Mouse (Mus musculus) 3T3-L1 (cell line): ENCODE results near the gene Lamp1.

Experiments used
- DNase-seq: peaks from one replicate; pipeline ENCODE4 v3.0.0-alpha.2; 2015; ENCODE audit warnings: low read depth, low spot score

Lamp1 gene

DNA sequence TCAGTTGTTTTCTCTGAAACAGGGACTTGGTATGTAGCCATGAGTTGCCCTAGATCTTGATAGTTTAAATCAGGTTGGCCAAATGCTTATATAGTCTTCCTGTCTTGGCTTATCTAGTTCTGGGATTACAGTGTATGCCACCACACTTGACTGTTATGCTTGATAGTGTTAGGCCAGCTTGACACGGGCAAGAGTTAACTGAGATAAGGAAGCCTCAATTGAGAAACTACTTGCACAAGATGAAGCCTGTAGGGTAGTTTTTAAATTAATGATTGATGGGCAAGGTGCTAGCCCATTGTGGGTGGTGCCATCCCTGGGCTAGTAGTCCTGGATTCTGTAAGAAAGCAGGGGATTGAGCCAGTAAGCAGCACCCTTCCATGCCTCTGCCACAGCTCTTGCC, 4.6 kb downstream of the Lamp1 start:
- no peak for DNase-seq

DNA sequence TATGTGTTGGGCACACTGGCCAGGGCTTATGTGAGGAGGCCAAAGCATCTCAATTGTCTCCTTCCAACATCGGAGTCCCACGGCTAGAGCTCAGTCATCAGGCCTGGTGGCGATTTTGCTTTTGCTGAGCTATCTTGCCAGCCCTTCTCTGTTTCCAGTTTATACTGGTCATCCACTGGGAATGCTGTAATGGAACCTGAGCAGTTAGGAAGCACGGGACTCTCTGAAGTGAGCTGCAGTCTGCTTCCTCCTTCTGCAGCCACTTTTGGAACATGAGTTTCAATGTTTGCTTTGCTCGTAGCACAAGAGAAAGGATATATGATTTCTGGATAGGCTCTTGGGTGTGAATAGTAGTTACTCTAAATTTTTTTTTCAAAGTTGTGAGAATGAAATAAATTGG, 5.4 kb downstream of the Lamp1 start:
- DNase-seq: no peak

DNA sequence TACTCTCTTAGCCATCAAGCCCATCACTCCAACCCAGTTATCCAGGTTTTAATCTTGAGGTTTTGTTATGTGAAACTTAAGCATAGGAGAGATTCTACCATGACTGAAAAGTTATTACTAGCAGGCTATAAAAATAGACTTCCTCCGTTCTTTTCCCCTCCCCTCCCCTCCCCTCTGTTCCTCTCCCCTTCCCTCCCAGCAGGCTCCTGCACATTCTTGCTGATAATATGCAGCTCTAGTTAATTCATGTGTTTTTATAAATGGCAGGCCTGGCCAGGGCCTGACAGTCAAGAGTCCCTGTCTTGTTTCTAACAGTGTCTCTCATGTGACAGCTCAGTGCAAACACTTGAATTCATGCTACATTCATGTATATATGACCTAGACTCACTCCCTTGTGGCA, 11.5 kb downstream of the Lamp1 start:
- no peak for DNase-seq

DNA sequence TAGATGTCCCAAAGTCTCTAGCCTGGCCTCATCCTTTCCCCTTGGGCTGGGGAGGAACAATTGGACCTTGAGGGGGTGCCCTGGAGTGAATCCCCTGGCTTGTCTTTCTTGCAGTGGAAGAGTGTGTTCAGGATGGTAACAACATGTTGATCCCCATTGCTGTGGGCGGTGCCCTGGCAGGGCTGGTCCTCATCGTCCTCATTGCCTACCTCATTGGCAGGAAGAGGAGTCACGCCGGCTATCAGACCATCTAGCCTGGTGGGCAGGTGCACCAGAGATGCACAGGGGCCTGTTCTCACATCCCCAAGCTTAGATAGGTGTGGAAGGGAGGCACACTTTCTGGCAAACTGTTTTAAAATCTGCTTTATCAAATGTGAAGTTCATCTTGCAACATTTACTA, 15.3 kb downstream of the Lamp1 start:
- DNase-seq: no peak

DNA sequence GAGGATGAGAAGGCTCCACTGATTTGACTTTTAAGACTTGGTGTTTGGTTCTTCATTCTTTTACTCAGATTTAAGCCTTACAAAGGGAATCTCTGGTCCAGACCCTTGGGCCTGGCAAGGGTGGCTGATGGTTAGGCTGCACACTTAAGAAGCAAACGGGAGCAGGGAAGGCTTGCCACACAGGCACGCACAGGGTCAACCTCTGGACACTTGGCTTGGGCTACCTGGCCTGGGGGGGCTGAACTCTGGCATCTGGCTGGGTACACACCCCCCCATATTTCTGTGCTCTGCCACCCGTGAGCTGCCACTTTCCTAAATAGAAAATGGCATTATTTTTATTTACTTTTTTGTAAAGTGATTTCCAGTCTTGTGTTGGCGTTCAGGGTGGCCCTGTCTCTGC, 15.8 kb downstream of the Lamp1 start:
- no peak for DNase-seq

DNA sequence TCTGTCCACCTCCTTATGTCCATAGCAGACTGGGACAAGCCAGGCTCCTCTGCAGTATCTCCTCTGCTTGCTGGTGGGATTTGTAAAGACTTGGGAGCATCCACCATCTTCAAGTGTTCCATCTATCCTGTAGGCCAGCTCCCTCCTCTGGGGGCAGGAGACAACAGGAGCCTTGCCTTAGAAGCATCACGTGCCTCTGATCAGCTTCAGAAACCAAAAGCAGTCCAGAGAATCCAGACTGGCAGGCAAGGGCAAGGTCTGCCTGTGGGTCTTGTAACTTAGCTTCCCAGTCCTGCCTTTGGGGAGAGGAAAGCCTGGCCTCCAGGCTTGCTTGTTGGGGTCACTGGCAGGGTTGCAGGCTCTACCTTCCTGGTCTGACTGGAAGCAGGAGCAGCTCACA, 16.7 kb downstream of the Lamp1 start:
- no peak for DNase-seq

DNA sequence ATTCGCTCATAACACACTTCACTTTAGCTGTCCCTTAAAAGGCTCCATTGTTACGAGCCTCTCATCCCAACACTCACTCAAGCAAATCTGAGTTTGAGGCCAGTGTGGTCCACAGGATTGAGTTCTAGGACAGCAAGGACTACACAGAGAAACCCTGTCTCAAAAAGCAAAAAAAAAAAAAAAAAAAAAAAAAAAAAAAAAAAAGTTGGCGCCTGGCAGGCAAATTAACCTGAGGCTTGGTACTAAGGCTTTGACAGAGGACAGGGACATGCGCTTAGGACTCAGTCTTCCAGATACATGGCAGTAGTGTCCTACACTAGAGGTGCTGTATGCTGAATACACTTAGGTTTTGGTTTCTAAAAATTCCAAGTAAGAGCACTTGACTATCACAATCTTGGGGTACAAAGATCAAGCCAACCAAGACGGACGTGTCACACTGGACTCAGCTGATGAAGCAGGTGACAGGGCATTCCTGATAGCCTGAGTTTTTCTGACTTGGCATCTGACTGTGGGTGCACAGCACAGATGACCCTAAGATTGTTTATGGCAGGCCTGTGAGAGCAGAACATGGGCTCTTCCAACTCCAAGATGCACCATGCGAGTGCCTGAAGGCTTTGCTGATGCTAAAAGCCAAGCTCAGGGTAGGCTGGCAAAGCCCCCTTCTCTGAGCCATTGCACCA, 18.4 kb downstream of the Lamp1 start:
- DNase-seq: no peak

DNA sequence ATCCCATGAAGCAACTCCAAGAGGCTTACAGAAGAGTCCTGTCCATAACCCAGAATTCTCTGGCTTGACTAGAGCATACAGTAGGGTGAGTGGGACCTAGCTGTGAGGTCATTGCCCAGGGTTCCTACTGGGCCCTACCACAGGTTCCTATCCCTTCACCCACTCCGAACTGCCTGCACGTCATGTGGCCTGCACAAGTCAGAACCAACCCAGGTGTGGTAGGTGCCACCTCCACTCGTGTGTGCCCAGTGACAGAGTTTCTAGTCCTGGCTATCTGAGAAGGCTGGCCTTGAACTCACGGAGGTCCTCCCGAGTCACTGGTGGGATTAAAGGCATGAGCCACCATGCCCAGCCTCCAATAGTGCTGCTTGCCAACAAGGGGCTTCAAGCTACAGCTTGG, 19.2 kb downstream of the Lamp1 start:
- DNase-seq: no peak

DNA sequence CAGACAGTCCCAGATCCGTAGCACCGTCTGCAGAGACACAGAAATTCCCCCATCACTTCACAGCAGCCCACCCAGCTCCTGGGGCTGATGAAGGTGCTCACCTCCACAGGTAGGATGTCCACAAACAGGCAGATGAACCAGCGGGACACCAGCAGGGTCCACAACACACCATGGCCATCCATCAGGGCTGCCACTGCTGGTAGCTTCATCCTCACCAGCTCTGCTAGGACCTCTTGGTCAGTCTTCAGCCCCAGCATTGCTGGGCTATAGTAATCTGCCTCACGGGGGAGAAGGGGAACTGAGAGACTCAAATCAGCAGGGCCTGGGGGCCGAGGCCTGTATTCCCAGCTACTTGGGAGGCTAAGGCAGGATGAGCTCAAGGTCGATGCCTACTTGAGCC, 20.5 kb downstream of the Lamp1 start:
- DNase-seq: no peak

DNA sequence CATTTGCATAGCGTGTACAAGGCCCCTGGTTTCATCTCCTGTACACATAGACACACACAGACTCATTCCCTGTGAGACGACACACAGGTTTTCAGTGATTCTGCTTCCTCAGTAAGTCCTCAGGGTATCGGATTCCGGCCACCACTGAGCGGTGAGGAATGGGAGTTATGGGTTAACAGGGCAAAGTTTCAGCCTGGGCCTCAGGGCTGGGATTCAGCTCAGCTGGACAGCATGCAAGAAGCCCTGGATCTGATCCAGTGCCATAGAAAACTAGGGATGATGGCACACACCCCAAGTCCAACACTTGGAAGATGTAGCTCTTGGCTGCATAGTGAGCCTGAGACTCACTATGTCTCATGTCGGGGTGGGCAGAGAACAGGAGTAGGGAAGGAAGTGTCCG, 21.0 kb downstream of the Lamp1 start:
- DNase-seq: no peak

DNA sequence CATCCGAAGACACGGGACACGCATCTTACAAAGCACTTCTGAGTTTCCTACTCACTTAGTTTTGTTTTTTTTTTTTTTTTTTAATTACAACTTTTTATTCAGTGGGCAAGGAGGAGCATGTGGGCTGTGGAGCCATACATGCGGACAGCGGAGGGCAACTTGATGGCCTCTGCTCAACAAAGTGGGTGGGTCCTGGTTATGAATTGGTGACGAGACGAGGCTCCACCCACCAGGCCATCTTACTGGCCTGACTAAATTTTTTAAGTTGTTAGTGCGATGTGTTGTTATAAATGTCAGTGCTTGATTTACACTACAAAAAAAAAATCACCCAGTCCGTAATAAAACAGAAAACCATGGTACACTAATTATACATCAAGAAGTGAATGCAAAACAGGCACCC, 21.4 kb downstream of the Lamp1 start:
- DNase-seq: no peak

DNA sequence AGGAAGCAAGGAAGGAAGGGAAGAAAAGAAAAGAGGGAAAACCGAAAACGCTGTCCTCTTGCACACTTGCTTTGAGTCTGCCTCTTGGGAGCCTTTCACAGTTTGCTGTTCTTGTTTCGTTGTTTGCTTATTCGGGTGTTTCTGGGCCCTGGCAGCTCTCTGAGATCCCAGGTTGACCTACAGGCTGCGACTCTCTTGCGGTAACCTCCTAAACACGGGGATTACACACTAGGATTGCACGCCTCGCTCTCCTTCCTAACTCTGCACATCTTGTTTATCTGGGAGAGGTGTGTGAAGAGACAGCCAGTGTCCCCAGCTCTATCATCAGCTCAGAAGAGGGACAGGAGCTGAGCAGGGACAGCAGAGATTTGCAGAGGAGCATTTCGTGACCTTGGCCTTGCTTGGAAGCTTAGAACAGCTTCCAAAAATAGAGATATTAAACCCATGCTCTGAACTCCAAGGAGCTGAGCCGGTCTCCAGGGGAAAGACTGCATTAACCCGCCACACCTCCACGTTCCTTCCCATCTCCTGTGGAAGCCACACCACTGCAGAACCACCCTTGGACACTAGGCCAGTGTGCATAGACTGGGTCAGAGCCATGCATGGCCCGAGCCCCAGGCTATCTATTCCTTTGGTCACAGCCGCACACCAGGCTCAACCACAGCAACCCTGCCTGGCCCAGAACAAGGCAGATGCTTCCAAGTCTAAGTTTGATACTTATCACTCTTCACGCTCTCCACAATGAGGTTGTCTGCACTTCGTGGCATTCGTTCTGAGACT, 22.1 kb downstream of the Lamp1 start:
- DNase-seq: no peak

DNA sequence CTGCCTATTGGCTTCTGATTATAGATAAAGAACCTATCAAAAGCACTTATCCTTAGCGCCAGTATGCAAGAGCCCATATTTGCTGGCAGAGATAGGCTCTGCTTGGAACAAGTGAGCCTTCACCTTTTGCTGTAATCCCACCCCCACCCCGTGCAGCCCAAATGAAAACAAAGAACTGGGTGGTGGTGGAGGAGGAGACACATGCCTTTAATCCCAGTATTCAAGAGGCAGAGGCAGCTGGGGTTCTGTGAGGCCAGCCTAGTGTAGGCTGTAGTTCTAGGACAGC, 22.7 kb downstream of the Lamp1 start:
- DNase-seq: no peak

DNA sequence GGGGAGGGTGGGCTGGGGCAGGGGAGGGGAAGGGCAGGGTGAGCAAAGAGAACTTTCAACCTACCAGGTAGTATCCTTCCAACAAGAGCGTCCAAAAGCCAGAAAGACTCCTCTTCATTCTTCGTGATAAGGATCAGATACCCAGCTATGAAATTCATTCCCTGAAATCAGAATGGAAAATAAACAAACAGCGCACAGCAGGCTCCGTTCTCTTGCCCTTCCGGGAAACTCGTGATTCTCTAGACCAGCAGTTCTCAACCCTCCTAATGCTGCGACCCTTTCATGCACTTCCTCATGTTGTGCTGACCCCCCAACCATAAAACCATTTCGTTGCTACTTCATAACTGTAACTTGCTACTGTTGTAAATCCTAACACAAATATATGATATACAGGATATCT, 27.9 kb downstream of the Lamp1 start:
- DNase-seq: no peak

DNA sequence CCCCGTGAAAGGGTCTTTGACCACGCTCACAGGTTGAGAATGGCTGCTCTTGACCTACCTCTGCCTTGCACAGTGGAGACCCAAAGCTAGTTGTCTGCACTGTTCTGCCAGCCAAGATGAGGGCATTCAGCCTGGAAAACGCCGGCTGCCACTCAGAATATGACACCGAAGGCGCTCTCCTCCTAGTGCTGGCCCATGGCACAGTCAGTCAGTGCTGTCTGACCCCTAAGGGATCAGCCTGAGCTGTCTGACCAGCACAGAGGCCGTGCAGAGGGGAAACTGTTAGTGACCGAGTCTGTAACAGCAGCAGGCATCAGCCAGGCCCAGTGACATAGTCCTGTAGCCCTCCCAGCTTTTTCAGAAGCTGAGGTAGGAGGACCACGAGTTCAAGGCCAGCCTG, 28.3 kb downstream of the Lamp1 start:
- DNase-seq: no peak

DNA sequence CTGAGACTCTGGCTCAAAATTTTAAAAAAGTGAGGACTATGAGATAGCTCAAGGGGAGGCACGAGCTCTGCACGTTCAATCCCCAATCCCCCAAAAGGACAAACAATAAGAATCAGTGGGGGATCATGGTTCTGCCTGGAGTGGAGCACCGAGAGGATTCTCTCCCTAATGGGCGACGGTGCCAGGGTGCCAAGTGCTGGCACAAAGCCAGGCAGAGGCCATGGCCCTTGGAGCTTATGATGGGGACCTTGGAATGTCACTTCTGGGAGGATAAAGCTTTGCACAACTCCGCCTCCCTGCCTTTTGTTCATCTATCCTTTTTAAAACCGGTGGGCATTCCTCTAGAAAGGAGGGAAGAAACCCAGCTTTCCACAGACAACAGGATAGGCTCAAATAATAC, 28.7 kb downstream of the Lamp1 start:
- no peak for DNase-seq

DNA sequence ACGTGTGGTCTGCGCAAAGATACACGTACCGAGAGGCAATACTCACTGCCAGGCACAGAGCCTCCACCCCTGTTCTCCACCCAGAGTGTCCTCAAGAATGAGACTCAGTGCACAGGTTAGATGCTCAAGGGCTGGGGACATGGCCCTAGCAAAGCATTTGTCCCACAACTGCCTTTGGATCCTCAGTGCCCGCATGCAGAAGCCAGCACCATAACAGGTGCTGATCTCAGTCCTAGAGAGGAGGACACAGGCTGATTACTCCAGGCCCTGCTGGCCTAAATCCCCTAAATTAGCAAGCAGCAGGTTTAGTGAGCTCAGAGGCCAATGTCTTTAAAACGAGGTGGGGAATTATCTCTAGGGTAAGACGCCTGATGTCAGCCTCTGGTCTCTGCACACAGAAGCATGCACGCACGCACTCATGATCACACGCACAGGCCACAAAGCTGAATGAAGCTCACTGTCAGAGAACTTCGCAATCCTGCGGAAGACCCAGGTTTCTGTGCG, 29.1 kb downstream of the Lamp1 start:
- no peak for DNase-seq

DNA sequence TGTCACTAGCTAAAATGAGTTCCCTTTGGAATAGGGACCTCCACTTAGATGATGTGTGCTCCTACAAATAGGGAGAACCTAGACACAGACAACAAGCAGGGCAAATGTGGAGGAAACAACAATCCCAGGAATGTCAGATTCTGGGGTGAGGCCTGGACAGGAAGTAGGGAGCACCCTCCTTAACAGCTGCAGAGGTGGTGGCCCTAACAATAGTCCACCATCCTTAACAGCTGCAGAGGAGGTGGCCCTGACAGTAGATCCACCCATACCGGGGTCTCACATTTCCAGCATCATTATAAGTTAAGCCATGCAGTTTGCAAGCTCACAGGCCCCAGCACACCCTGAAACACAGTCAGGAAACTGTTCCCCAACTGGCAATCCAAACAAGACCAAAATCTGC, 29.9 kb downstream of the Lamp1 start:
- DNase-seq: no peak

DNA sequence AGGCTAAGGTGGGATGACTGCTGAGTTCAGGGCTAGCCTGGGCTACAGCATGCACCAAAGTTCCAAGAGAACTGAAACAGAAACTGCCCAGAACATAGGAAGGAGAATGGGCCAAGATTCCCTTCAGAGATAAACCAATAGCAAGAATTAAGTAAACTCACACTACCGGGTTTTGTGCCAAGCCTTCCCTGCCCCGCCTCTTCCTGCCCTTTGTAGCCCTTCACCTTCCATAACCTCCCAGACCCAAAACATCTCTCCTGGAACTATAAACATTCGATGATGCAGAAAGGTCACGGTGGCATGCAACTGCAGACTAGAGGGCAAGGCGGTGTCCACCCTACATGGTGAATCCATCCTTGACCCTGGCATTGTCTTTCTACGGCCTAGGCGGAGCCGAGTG, 31.3 kb downstream of the Lamp1 start:
- no peak for DNase-seq

DNA sequence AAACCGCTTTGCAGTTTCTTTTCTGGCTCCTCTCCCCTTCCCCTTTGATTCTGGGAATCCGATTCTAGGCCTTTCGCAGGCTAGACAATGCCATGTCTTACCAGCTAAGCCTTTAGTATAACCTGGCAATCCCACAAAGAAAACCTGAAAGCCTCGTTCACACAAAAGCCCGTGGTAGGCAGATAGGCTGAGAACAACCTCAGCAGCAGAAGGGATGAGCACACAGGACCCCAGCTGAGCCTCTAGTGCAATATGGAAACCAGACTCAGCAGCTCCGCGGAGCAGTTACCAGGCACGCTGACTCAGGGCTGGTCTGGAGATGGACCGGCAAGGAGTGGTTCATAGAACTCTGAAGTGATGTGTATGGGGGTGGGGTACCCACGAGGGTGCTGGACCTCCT, 35.9 kb downstream of the Lamp1 start:
- DNase-seq: no peak

DNA sequence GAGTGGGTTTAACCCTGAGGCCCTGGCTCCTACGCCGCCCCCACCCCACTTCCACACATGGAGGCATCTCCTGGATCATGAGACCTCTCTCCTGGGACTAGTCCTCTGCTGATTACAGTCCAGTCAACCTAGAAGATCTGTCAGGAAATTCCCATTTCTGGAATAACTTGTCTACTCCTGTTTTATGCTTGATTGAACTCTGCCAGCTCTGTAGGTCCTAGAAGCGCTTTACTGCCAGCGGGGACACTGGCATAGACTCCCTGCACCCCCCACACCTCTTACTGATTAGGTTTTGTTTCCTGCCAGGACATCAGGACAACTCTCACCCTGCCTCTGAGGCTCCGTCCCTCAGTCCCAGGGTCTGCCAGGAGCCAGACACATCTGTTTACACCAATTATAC, 38.5 kb downstream of the Lamp1 start:
- no peak for DNase-seq

DNA sequence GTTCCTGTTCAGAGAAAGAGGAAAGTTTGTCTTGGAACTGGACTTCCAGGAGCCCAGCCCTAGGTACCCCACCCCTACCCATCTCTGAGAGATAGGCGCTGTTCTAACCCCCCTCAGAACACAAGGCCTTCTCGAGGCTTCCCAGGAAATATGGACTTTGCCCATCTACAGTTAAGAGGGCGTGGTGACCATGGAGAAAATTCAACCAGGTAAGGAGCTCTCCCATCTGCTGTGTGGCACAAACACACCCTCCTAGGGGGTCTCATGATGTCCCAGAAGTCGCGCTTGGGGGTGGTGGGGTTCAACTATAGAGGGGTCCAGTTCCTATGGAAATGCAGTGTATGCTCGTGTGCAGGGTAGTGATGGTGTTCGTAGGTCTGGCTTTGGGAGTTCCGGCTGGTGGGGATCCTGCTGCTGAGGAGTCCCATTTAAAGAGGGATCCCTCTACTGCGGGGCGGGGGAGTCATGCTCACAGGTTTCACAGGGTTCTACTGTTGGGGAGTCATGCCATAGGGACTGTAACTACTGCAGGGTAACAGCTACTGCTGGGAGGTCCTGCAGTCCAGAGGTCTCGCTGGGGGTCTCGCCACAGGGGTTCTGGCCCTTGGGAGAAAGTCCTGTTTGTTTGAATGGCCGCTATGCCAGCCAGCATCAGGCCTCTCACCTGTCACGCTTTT, 40.6 kb downstream of the Lamp1 start:
- DNase-seq: no peak
